Mouse (Mus musculus) testis, adult 2 months (tissue): ENCODE data around the gene Epha8. TPM values are rescaled to one million over a fixed set of nuclear protein-coding genes. Genes with fewer than 3 reads are reported as not detected.

ENCODE experiments used
- H3K27ac ChIP-seq: fragments of 200-500 bp; 2 replicates; pipeline ENCODE4 v1.5.1; 2012; ENCODE audit warnings: low read depth, low read length; ENCODE audit not compliant: control insufficient read depth, insufficient read depth
- H3K27me3 ChIP-seq: fragments of 200-500 bp; 2 replicates; pipeline ENCODE4 v1.6.1; 2012; ENCODE audit warnings: mild to moderate bottlenecking, low read length, moderate library complexity; ENCODE audit not compliant: control insufficient read depth, insufficient read depth
- H3K36me3 ChIP-seq: fragments of 200-500 bp; 2 replicates; pipeline ENCODE4 v1.6.1; 2012; ENCODE audit warnings: mild to moderate bottlenecking, low read length; ENCODE audit not compliant: control insufficient read depth, insufficient read depth
- H3K4me1 ChIP-seq: fragments of 200-500 bp; 2 replicates; pipeline ENCODE4 v1.6.1; 2012; ENCODE audit warnings: low read length; ENCODE audit not compliant: control insufficient read depth, insufficient read depth
- H3K4me3 ChIP-seq: fragments of 200-500 bp; 2 replicates; pipeline ENCODE4 v1.5.1; 2012; ENCODE audit warnings: low read depth, mild to moderate bottlenecking, low read length, moderate library complexity, mixed read lengths; ENCODE audit not compliant: control insufficient read depth
- CTCF ChIP-seq: fragments of 200-500 bp; IDR thresholded peaks from 2 replicates; pipeline ENCODE4 v1.5.1; 2012; ENCODE audit warnings: low read depth, mild to moderate bottlenecking, inconsistent platforms, low read length, moderate library complexity; ENCODE audit not compliant: control insufficient read depth, insufficient read depth, insufficient replicate concordance
- POLR2A ChIP-seq: fragments of 200-500 bp; IDR thresholded peaks from 2 replicates; pipeline ENCODE4 v1.6.1; 2012; ENCODE audit warnings: low read depth, mild to moderate bottlenecking, inconsistent platforms, low read length, moderate library complexity; ENCODE audit not compliant: control insufficient read depth
- polyA plus RNA-seq: library from polyadenylated mRNA; depleted of rRNA; stranded (reverse); fragments of >200 nt; gene quantifications from 2 replicates; pipeline ENCODE4 v1.2.3, GENCODE M21; 2012

Epha8 gene
- polyA plus RNA-seq, 1 experiment: 2.0 TPM

GRCm38 (mm10) chr4:136937344-136937743 lies 19.3 kb downstream of the Epha8 start:
- peaks cover 8% of the 10 kb centered on the region for H3K4me1 ChIP-seq
- TF ChIP-seq CTCF: no peak
- TF ChIP-seq POLR2A: no peak
- no peaks in the 10 kb centered on the region for H3K36me3 ChIP-seq
- no peak overlapping the region for H3K4me3 ChIP-seq
- H3K27me3 ChIP-seq: no peaks in the 10 kb centered on the region
- no peak overlapping the region for H3K27ac ChIP-seq

- H3K4me3 ChIP-seq: no peak overlapping the region
- peaks cover 8% of the 10 kb centered on the region for H3K4me1 ChIP-seq
- H3K27me3 ChIP-seq: no peaks in the 10 kb centered on the region
- no peak overlapping the region for H3K27ac ChIP-seq
- no peaks in the 10 kb centered on the region for H3K36me3 ChIP-seq
- TF ChIP-seq CTCF: no peak
- no peak for TF ChIP-seq POLR2A
Observed at GRCm38 (mm10) chr4:136934746-136935613, 21.6 kb downstream of the Epha8 start.

DNA sequence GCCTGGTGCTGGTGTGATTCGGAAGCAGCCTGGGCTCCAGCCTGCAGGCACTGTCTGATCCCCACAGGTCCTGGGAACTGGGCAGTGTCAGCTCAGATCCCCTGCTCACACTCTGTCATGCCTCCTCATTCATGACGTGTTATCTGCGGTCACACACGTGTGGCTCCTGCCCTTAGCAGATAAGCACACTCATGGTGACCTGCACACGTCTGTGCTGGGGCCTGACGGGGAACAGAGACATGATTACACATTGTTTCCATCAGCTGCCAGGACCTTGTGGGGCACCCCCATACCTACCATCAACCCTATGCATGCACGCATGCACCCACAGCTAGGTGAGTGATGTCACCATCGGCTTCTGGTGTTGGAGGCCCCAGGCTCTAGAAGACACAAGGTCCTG lies 26.1 kb downstream of the Epha8 start:
- Histone ChIP-seq H3K36me3 (no peaks in the 10 kb centered on the region), H3K27me3 (no peaks in the 10 kb centered on the region), H3K27ac (no peak overlapping the region), H3K4me1 (no peaks in the 10 kb centered on the region), H3K4me3 (no peak overlapping the region)
- TF ChIP-seq POLR2A (no peak), CTCF (no peak)

DNA sequence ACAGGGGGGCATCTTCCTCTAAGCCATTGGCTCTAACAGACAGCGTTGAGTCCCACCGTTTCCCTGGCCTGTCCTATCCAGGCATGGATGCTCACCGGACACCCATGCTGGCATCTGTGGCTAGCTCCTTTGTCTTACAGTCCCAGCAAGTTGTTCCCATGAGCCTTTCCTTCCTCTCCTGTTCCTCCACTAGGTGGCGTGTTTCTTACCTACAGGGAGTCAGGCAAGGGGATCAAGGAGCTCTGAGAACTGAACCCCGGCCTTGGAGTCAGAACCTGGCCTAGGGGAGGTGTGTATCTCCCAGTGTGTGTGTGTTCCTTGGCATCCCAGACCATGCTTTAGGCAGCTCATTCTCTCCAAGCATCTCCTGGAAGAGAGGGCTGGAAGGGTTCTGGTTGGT lies 27.7 kb downstream of the Epha8 start:
- no peak overlapping the region for H3K27ac ChIP-seq
- H3K27me3 ChIP-seq: no peaks in the 10 kb centered on the region
- TF ChIP-seq CTCF (peak; percentile 21; the same call in 1 of the 2 replicates), POLR2A (no peak)

DNA sequence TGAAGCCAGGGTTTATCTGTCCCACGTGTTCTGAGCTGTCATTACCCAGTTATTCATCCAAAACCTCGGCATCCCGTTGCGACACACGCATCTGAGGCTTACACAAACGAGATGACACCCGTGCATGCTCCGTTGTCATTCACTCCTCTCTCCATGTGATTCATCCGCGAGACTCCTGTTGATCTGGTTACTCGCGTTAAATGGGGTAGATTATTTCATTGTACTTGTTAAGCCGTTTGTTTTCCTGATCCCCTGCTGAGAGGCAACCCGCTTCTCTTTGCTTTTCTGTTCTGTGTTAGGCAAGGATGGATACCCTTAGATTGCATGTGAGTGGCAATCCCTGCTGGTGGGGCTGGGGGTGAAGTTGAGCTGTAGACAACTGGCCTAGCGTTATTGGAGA lies 30.8 kb downstream of the Epha8 start:
- Histone ChIP-seq H3K4me1 (no peaks in the 10 kb centered on the region), H3K36me3 (no peaks in the 10 kb centered on the region), H3K4me3 (no peak overlapping the region), H3K27me3 (no peaks in the 10 kb centered on the region), H3K27ac (no peak overlapping the region)
- no peak for TF ChIP-seq CTCF
- TF ChIP-seq POLR2A: no peak

More for the DNA sequence above, 27.7 kb downstream of the Epha8 start:
- Histone ChIP-seq H3K4me3 (no peak overlapping the region), H3K36me3 (no peaks in the 10 kb centered on the region), H3K4me1 (no peaks in the 10 kb centered on the region)

GRCm38 (mm10) chr4:136924529-136924928 lies 32.1 kb downstream of the Epha8 start:
- H3K4me1 ChIP-seq: no peaks in the 10 kb centered on the region
- H3K27me3 ChIP-seq: no peaks in the 10 kb centered on the region
- H3K36me3 ChIP-seq: no peaks in the 10 kb centered on the region
- H3K4me3 ChIP-seq: no peak overlapping the region
- TF ChIP-seq POLR2A (no peak), CTCF (peak; percentile 22; the same call in 1 of the 2 replicates)
- H3K27ac ChIP-seq: no peak overlapping the region

DNA sequence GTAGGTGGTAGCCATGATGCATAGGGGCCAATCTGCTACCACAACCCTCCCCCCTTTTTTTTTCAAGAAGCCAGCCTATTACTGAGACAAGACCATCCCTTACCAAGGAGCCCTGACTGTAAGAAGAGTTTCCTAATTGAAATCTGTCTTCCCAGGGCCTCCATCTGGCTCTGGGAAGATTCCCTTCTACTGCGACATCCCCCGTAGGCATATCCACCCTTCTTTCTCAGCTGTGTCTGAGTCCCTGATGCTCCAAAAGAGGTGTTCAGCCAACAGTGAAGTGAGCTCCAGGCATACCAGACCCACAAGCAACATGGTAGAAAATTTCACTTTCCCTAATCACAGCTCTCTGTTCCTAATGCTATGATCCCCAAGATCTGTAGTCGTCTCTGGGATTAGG lies 37.1 kb downstream of the Epha8 start:
- Histone ChIP-seq H3K27ac (no peak overlapping the region), H3K36me3 (no peaks in the 10 kb centered on the region), H3K4me3 (no peak overlapping the region), H3K4me1 (no peaks in the 10 kb centered on the region), H3K27me3 (no peaks in the 10 kb centered on the region)
- TF ChIP-seq POLR2A (no peak), CTCF (no peak)

- Histone ChIP-seq H3K4me1 (no peaks in the 10 kb centered on the region), H3K4me3 (no peak overlapping the region), H3K36me3 (no peaks in the 10 kb centered on the region), H3K27ac (no peak overlapping the region), H3K27me3 (no peaks in the 10 kb centered on the region)
- TF ChIP-seq CTCF (no peak), POLR2A (no peak)
Observed at GRCm38 (mm10) chr4:136918834-136919233, 37.8 kb downstream of the Epha8 start.
